Mouse (Mus musculus) thymus, postnatal 4 days (tissue): Measurements from ENCODE around the gene Dyrk1a.

Source experiments
- DNase-seq: peaks from one replicate; pipeline ENCODE4 v3.0.0; 2021

The Dyrk1a gene

DNA sequence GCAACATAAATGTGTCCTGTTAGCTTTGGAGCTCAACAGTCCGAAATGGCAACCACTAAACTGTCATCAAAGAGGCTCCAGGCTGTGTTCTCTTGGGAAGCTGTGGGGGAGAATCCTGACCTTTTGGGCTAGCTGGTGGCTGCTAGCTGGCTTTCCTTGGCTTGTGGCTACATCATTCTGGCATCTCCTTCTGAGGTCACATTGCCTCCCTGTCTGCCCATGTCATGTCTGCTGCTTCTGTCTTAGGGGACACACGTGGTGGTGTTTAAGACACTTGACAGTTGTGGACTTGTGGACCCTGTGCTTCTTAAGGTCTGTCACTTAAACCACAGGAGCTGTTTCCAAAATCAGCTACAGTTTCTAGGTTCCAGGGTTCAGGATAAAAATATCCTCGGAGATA, 21.7 kb downstream of the Dyrk1a start:
- no peak for DNase-seq

- DNase-seq = no peak
Measured at GRCm38 (mm10) chr16:94596633-94597032, 26.8 kb downstream of the Dyrk1a start.

DNA sequence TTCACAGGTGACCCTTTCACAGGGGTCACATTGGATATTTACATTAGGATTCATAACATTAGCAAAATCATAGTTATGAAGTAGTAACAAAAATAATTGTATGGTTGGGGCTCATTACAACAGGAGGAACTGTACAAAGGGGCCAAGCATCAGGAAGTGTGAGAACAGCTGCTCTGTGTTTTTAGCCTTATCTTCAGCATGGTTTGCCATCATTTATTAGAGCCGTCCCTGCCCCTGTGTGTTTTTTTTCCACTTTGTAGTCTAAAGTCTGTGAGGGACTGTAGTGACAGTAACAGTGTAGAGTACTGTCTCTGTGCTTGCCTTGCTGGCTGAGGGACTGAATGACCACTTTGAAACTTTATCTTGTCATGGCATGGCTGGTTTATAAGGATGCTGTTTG, 27.8 kb downstream of the Dyrk1a start:
- no peak for DNase-seq

DNA sequence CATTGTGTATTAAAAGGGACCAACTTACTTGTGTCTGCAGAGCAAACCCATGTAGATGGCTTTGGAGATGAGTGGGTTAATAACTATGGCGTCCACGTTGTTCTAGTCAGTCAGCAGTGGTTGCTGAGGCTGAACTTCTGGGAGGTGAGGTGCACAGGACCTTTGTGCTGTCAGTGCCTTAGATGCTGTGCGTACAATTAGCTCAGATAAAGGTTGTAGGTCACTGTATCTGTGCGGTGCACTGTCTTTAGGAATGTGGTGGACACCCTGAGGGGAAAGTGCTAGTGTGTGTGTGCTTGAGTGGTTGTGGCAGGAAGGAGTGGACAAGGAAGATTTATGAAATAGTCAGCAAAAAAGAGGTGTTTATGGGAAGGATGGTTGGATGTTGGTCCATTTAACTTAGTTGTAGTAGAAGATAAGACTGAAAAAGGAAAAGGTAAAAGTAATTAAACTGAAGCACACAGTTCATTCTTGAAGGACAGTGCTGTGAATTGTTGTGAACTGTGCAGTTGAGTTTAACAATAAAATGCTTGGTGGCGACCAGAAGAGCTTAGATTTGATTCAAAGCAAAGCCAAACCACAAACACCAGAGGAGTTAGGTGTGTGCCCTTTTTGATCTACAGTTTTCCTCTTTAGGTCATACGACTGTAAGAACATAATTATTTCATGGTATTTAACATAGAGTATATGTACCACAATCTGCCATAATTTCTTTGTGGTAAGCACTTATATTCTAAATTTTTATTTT, 30.3 kb downstream of the Dyrk1a start:
- DNase-seq = no peak

DNA sequence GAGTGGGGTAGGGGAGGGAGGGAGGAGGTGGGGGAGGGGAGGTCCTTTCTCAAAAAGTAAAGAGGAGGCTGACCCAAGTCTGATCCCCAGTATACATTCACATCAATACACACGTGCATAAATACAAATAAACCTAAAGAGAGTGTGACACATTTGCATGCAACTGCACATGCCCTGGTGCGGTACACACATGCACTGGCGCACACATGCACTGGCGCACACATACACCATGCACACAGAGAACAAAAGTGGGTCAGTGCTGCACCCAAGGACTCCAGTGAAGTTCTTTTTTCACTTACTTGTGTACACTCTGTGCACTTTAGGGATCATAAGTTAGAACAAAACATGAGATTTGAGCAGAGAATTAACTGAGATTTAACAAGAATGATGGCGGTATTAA, 31.3 kb downstream of the Dyrk1a start:
- DNase-seq = no peak

GRCm38 (mm10) chr16:94601540-94601953, 31.7 kb downstream of the Dyrk1a start:
- peak; percentile 68 for DNase-seq

DNA sequence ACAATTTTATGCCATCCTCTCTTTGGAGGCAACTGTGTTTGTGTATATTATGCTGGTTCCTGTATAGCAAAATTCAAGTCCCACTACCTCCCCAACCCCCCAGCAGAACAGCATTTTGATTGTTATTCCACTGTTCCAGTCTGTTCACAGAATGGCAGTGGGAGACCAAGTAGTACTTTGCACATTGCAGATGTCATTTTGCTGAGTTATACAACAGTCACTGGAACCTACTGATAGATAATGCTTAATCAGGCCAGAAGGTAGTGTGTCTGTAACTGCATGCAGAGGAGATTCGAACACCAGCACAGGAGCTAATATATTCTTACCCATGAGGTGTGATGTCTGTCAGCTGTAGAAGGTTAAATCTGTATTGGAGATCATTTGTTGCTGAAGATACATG, 32.4 kb downstream of the Dyrk1a start:
- no peak for DNase-seq

DNA sequence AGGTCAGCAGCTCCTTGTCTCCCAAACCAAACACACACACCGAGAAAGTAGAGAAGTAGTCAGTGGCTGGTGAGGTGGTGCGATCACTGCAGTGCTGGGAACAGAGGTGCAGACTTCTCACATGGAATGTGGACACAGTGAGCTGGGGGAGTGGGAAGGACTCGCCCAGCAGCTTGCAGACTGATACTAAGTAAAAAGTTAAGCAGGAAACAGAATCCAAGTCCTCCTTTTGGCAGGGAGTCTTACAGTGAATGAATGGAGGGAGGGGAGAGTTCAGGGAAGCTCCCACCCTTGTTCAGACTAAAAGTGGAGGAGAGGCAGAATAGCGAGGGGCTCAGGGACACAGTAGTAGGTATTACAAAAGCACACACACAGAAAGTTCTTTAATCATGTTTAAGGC, 32.9 kb downstream of the Dyrk1a start:
- DNase-seq = no peak

DNA sequence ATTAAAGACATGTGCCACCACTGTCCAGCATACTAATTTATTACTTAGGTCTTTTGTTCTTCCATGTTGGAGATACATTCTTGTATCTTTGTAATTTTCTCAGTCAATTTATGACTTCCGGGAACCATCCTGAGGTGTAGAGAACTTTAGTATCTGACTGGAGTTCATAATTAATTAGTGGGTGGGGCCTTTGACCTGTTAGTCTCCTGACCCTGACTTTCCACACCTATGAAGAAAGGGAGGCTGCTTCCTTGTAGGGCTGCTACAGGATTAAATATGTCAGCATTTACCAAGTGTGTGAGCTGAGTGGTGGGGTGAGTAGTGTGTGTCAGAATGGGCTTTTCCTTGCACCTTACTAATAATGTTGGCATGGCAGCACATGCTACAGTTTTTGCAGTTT, 36.4 kb downstream of the Dyrk1a start:
- DNase-seq = no peak

DNA sequence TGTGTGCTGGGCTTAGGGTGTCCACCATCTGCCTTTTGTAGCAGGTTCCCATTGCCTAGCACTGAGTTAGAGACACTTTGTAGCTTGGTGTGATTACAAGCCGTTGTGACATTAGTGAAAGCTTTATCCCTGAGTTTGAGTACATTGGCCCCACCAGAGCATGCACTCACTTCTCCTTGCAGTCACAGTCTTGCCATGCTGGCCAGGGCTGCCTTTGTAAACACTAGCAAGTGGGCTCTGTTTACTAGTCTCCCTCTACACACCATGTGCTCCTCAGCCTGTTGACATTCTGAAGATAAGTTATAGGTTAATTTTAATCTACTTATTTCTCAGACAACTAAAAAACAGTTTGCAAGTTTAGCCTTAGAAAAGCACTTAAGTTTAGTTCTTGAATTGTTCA, 37.7 kb downstream of the Dyrk1a start:
- no peak for DNase-seq

GRCm38 (mm10) chr16:94608706-94609594, 39.1 kb downstream of the Dyrk1a start:
- no peak for DNase-seq

GRCm38 (mm10) chr16:94612573-94612972, 42.8 kb downstream of the Dyrk1a start:
- DNase-seq = no peak

GRCm38 (mm10) chr16:94617255-94617654, 47.4 kb downstream of the Dyrk1a start:
- no peak for DNase-seq

DNA sequence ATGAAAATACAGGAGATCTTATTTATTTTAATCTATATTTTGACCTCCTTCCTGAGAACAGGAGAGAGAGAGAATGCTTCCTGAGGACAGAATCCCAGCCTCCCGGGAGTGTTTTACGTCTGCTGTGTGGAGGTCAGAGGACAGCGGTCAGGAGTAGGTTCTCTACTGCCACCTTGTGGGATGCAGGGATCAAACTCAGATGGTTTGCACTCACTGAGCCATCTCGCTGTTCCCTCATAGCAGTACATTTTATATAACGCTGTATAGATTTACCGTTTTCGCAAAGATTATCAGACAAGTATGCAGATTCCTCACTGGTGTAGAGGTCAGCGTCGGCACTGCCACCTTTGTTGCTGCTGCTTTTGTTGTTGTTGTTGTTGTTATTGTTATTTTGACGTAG, 48.7 kb downstream of the Dyrk1a start:
- peak; percentile 61 for DNase-seq

- no peak for DNase-seq
Measured at GRCm38 (mm10) chr16:94619301-94619700, 49.5 kb downstream of the Dyrk1a start.

- no peak for DNase-seq
Measured at GRCm38 (mm10) chr16:94624871-94625270, 55.1 kb downstream of the Dyrk1a start.

DNA sequence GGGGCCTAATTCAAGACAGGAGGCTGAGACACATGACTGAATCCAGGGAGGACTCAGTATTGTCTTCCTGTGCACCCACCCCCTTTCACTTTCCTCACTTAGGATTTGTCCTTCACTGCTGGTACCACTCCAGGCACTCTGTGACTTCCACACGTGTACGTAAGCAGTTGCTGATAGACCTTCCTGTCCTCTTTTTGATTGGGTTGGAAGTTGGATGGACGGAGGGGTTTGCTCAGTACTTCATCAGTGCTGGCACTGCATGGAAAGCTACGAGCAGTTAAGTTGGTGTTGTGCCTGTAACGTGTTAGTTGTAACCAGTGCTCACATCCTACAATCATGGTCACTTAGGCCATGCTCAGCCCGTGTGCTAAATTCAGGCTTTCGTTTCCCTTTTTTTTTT, 55.8 kb downstream of the Dyrk1a start:
- no peak for DNase-seq

GRCm38 (mm10) chr16:94627736-94628135, 57.9 kb downstream of the Dyrk1a start:
- DNase-seq = no peak

DNA sequence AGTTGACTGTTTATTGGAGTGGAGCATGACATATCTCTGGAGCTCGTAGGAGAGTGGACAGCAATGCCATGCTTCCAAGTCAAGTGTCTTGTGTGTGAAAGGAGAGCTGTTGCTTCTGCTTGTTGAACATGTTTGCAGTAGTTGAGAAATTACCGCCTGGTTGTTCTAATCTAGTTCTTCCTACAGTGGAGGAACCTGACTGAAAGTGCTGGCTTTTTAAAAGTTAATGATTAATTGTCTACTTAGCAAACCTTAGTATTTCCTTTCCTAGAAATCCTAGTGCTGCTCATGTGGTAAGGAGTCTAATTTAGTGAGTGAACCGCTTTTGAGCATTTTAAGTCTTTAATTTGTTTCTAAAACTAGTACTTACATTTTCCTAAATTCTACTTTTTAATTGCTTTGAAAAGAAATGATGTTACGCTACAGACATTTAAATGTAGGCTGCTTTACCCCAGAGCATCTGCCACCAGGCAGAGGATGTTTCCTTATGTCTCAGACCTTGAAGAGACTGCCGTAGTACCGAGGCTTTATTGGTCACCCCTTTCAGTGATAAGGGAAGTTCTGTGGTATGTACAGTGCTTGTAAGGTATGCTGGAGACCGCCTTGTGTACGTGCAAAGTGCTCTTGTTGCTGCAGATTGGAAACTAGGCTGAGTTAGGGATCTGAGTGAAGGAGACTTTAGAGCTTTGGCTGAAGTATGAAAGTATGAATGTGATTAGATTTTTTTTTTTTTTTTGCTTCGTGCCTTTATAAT, 59.3 kb downstream of the Dyrk1a start:
- DNase-seq = no peak

DNA sequence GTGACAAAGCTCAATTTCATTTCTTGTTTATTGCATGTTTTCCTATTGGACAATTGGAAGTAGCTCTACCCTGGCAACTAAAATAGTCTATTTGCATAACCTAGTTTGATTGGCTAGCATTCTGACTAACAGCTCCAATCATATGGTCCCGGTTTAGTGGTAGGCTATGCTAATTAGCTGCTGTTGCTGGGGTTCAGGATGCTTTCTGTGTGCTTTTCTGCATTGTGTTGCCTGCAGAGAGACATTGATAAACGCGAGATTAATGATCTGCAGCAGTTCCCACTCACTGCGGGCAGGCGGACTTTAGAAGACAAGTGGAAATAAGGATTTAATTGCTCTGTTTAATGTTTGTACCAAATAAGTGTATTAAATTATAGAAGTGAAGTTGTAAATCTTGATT, 62.2 kb downstream of the Dyrk1a start:
- DNase-seq = peak; percentile 36

DNA sequence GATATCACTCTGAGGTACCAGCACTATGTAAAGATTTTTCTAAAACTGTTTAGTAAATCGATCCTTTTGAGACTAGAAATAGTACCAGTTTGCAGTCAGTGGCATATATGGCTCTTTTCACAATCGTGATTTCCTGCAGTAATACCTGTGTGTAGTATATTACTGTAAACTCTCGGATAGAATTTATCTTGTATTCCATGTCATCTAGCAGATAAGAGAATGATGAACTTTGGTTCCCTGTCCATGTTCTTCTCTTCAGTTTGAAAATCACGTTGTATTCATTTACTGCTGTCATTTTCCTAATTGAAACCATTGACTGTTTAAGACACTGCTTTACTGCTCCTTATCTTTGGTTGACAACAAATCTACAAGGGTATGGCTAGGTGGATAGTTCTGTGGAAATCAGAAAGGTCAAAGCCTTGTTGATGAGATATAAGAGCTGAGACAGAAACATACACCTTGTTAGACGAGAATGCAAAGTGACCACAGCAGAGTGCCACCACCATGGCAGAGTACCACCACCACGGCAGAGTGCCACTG, 62.7 kb downstream of the Dyrk1a start:
- no peak for DNase-seq

- DNase-seq = no peak
Measured at GRCm38 (mm10) chr16:94633012-94633411, 63.2 kb downstream of the Dyrk1a start.

DNA sequence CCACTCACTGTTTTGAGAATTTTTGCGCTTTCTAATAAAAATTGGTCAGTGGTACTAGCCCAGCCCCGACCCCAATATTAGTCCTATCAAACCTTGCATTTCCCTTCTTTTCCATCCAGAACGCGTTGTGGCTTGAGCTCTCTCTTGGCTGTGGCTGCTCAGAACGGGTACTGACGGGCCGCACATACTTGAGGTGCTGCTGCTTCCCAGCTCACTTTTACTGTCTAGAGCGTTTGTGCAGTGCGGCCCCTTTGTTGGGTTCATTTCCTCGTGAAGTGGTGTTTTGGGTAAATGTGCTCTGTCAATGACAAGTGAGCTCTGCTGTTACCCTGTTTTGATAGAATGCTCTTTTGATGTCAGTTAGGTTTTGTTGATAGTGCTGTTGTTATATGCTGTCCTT, 67.6 kb downstream of the Dyrk1a start:
- DNase-seq = peak; percentile 37
